Mouse (Mus musculus) spleen, adult 2 months (tissue): Measurements from ENCODE around the gene Emg1.

Source experiments
- CTCF ChIP-seq: fragments of 200-500 bp; IDR thresholded peaks from 2 replicates; pipeline ENCODE4 v1.5.1; 2011; ENCODE audit warnings: mild to moderate bottlenecking, inconsistent platforms; ENCODE audit not compliant: insufficient read depth, insufficient read length, insufficient replicate concordance; ENCODE audit errors: extremely low read depth
- POLR2A ChIP-seq: fragments of 200-500 bp; IDR thresholded peaks from 2 replicates; pipeline ENCODE4 v1.6.1; 2011; ENCODE audit warnings: low read depth, low read length, inconsistent platforms

DNA sequence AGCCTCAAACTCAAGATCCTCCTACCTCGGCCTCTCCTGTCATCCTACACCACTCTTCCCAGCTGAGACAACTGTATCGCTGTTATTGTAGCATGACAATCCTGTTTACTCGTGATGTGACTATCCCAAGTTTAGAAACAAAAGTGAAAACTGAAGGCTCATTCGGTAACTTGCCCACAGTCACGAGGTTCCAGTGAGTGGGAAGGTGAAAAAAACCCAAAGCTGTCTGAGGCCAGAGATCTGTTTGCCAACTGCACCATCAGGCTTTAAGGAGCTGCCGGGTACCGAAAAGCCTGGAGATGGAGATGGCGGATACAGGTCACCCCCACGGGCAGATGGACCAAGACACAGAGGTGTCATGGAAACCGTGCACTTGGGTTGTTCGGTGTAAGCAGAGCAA, 25.1 kb upstream of the Emg1 start:
- TF ChIP-seq CTCF, result no peak
- TF ChIP-seq POLR2A, result no peak
